Mouse (Mus musculus) liver, adult 2 months (tissue): ENCODE data around the gene Slc35d1.

ENCODE experiments used
- CTCF ChIP-seq: fragments of 200-500 bp; IDR thresholded peaks from 2 replicates; pipeline ENCODE4 v1.5.1; 2011; ENCODE audit warnings: low read depth, low read length, control low read depth
- POLR2A ChIP-seq: fragments of 200-500 bp; IDR thresholded peaks from 2 replicates; pipeline ENCODE4 v1.6.1; 2011; ENCODE audit warnings: low read length, control low read depth; ENCODE audit not compliant: insufficient read depth; ENCODE audit errors: extremely low read depth

DNA sequence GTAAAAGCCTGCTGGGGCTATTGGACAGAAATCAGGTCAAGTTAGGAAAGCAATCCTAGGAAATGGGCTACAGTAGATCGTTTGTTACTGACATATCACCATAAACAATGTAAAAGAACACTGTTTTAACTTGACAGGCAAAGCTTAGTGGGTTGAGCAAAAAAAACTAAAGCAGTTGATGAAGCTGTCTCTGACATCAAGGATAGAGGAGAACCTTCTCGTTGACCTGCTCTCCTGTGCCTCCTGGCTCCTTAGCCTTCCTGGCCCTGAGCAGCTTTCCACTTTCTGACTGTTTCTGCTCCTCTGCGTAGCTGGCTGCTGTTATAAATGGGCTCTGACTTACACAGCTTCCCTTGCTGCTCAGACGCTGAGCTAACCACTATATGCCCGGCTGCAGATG is 48.4 kb upstream of the Slc35d1 start:
- no peak for TF ChIP-seq POLR2A
- TF ChIP-seq CTCF, result no peak
